Mouse (Mus musculus) 416B (cell line): ENCODE data around the gene Grm8.
"Not testable (repeated sequence)": the region's sequence is repeated elsewhere in the genome, so short reads cannot be mapped to it uniquely, and the experiment has no call there.

Source experiments
- DNase-seq: peaks from one replicate; pipeline ENCODE4 v3.0.0; 2011; ENCODE audit warnings: low read depth

Grm8 gene

GRCm38 (mm10) chr6:27849644-27850043, 285.3 kb downstream of the Grm8 start:
- DNase-seq, result no peak

DNA sequence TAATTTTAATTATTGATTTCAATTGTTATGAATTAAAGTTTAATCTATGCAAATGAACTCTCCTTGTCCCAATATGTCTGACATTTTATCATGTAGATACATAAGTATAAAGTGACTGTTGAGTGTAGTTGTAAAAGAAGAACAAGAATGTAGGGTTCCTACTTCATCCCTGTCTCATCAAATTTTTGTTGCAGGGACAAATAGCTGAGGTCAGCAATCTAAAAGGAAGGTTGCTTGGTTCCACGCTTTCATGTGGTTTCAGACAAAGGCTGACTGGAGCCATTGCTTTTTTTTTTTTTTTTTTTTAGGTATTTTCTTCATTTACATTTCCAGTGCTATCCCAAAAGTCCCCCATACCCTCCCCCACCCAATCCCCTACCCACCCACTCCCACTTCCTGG, 298.8 kb downstream of the Grm8 start:
- no peak for DNase-seq

GRCm38 (mm10) chr6:27819735-27820134, 315.2 kb downstream of the Grm8 start:
- DNase-seq, result not testable (repeated sequence)

GRCm38 (mm10) chr6:27812789-27813188, 322.2 kb downstream of the Grm8 start:
- DNase-seq, result no peak

DNA sequence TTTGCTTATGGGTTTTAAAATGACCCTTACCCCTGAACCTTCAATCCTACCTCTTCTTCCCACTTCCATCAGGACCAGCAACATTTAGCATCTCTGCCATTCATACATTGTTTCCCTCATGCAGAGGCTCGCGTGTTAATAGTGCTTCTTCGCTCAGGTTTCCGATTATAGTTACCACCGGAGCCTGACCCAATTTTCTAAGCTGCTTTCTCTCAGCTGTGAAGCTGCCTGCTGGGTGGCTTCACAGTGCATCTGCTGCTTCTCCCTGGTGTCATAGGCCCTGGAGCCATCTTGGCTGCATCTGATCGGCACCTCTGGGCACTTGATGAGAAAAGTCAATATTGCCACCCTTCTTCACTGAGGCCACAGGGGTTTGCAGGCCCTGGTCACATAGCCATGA, 325.0 kb downstream of the Grm8 start:
- no peak for DNase-seq

DNA sequence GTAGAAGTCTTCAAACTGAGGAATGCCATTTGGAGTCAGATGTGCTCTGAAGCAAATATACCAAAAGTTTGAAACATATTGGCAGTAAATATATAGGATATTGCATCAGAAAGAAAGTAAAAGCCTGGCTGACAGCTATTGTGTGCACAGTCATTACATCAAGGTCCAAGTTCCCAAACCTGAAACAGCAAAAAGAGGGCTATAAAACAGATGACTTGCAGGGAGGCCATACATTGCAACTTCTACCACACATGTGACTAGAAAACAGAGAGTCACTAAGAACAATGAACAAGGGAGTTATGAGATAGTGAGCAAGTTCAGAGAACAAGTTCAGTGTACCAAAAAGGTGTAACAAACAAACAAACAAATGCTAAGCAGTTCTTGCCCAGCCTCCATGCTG, 328.2 kb downstream of the Grm8 start:
- DNase-seq, result no peak

DNA sequence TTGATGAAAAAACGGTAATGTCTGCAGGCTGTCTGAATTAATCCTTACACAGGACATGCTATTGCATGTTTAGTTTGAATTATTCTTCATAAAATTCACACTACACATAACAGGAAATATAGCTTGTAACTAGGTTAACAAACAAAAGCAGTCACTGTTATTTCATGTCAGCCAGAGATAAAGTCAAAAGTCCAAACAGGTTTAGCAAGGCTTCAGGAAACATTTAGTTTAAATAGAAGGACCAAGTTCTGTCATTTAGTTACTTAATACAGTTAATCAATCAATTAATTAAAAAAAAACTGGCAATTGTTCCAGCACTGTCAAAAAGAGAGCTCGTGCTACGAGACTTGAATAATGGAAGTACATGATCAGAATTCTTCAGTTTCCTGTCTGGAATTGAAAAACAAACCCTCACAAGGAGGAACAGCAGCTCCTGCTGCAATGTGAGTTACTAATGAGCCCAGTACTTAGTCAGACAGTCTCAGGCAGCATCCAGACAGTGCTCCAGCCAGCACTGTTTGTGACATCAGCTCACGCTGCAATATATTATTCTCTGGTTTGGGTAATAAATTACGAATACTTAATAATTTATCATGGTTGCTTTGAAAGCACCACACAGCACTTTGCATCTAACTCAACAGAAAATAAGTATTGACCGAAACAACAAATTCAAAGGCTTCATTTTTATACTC, 334.0 kb downstream of the Grm8 start:
- no peak for DNase-seq

DNA sequence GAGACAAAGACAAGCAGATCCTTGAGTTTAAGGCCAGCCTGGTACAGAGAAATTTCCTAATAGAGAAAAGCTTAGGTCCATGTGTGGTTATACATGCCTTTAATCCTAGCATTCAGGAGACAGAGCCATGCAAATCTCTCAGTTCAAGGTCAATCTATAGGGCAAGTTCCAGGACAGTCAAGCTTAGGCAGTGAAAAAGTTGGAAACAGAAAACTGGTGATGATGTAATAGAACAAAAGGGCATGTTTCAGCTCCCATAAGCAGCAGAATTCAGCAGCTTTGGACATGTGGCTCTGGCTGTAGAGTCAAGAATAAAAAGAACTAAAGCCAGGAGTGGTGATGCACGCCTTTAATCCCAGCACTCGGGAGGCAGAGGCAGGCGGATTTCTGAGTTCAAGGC, 336.2 kb downstream of the Grm8 start:
- DNase-seq, result no peak

- no peak for DNase-seq
Observed at GRCm38 (mm10) chr6:27789566-27789965, 345.4 kb downstream of the Grm8 start.

DNA sequence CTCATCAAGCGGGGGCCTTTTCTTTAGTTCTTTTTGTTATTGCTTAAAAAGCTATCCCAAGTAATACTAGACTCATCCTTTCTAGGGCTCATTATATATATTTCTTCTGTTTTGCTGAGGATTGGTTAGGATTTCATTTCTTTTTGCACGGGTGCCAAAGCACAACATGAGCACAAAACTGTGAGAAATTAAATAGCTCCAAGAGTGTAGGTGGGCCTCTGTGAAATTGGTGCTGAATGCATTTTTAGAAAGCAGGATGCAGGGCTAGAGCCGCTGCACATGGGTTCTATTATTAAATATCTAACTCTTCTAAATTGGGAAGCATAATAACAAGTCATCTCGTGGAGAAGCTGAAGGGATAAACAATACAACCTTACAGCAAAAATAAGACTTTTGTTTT, 345.8 kb downstream of the Grm8 start:
- no peak for DNase-seq

DNA sequence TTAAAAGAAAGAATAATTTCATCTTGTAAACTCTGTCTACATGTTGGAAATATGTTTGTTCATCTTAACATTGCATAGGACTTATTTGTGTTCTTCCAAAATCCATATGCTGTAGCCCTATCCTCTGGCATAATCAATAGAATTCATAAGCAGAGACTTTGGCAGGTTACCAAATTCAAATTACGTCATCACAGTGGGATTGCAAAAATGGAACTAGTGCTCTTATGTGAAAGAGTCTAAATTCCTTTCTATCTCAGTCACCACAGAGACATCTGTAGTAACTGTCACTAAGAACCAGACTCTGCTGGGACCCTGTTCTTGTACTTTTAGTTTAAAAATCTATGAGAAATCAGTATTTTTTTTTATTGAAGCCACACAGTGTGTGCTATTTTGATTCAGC, 352.7 kb downstream of the Grm8 start:
- DNase-seq, result no peak

GRCm38 (mm10) chr6:27781371-27781770, 353.6 kb downstream of the Grm8 start:
- DNase-seq, result no peak

- DNase-seq, result no peak
Observed at GRCm38 (mm10) chr6:27775646-27776271, 359.2 kb downstream of the Grm8 start.

- DNase-seq, result no peak
Observed at GRCm38 (mm10) chr6:27762061-27762460, 372.9 kb downstream of the Grm8 start.

- DNase-seq, result no peak
Observed at GRCm38 (mm10) chr6:27753290-27753829, 381.6 kb downstream of the Grm8 start.

GRCm38 (mm10) chr6:27746493-27746892, 388.5 kb downstream of the Grm8 start:
- DNase-seq, result no peak

- no peak for DNase-seq
Observed at GRCm38 (mm10) chr6:27745693-27746451, 389.1 kb downstream of the Grm8 start.

DNA sequence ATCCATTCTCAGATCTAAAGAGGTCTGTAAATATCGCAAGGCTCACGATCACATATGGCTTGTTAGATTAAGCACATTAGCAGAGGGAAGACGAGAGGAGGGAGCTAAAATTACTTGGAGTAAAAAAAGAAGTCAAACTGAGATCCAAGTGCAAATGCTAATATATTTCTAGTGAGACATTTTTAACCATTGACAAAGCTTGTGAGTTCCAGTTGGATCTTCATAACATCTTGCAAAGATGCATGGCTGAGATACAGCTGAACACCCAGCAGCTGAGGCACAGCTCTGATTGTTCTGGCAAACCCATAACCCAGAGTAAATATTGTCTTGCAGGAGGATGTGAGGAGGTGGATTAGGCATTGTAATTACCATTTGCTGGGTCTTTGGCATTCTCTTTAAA, 445.6 kb downstream of the Grm8 start:
- no peak for DNase-seq

GRCm38 (mm10) chr6:27661747-27662435, 473.1 kb downstream of the Grm8 start:
- no peak for DNase-seq

- DNase-seq, result peak; percentile 52
Observed at GRCm38 (mm10) chr6:27657520-27657919, 477.5 kb downstream of the Grm8 start.

DNA sequence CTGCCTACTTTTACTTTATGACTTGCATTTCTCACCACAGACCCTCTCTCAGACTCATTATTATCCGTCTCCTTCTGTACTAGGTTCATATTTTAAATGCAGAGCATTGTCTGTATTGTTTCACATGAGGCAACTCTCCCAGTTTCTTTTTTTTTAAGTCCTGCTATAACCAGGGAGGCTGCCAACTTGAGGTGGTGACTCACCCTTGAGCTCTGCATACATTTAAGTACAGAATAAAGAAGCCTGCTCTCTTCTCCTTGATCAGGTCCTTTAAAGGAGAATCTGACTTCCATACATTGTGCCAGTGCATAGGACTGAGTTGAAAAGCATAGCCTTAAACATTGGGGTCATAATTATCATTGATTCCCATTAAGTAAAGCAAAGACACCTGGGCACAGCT, 488.5 kb downstream of the Grm8 start:
- DNase-seq, result no peak

DNA sequence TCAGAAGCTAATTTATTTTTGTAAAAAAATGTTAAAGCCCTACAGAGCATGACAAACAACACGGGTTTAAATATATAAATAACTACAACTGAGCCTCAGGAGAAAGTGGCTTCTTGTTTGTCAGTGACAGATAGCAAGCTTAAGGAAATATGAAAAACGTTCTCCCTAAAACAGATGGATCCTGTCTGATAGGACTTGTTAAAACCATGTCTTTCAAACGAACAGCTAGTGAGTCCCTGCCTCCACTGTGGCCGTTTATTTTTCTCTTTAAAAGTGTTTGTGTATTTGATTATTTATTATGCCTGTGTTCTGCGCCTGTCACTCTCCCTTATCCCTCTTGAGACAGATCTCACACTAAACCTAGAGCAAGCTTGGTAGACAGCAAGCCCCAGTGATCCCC, 489.9 kb downstream of the Grm8 start:
- no peak for DNase-seq
